Mouse (Mus musculus): Measurements from ENCODE around the gene Gm49380. TPM values are rescaled to one million over a fixed set of nuclear protein-coding genes. Genes with fewer than 3 reads are reported as not detected.

Gene Gm49380
- total and polyA plus RNA-seq, 3 experiments, result 0.24 TPM; not detected in 2

GRCm38 (mm10) chr9:44077266-44077910 lies 35.9 kb downstream of the Gm49380 start:
- Histone ChIP-seq H3K27me3 (ENCODE audit: control insufficient read depth in 1 of 2, insufficient read depth in 2 of 2, low read length in 2 of 2) (no peaks in the 10 kb centered on the region), H3K79me2 (ENCODE audit: control insufficient read depth, insufficient read depth, low read length, poor library complexity) (no peaks in the 10 kb centered on the region), H3K9me3 (replicated peaks; ENCODE audit: insufficient read depth, low read length) (no peaks in the 10 kb centered on the region), H3K4me3 (ENCODE audit: control insufficient read depth in 1 of 2, insufficient read depth in 1 of 2, low read depth in 2 of 2, low read length in 2 of 2) (no peak overlapping the region), H3K4me1 (ENCODE audit: control insufficient read depth in 1 of 2, insufficient read depth in 2 of 2, low read length in 2 of 2) (peaks cover 0 to 11% of the 10 kb centered on the region in 2 experiments; a peak in 2 of 4 replicates), H3K9ac (ENCODE audit: control insufficient read depth, low read depth, low read length, poor library complexity, severe bottlenecking) (no peak overlapping the region), H3K36me3 (ENCODE audit: control insufficient read depth in 1 of 2, insufficient read depth in 2 of 2, low read length in 2 of 2) (peaks cover 0 to 3% of the 10 kb centered on the region in 2 experiments; a peak in 1 of 4 replicates), H3K27ac (ENCODE audit: control insufficient read depth, low read depth, low read length) (no peak overlapping the region)
- TF ChIP-seq GATA1 (IDR thresholded peaks at IDR 0.05; ENCODE audit: low read depth, low read length) (no peak), ZNF384 (IDR thresholded peaks at IDR 0.05; ENCODE audit: low read depth, low read length) (no peak)
- no peak for DNase-seq (ENCODE audit: low read depth, low spot score)

GRCm38 (mm10) chr9:44076764-44077120 lies 36.6 kb downstream of the Gm49380 start:
- Histone ChIP-seq H3K36me3 (ENCODE audit: control insufficient read depth in 1 of 2, insufficient read depth in 2 of 2, low read length in 2 of 2) (peaks cover 0 to 3% of the 10 kb centered on the region in 2 experiments; a peak in 1 of 4 replicates), H3K4me1 (ENCODE audit: control insufficient read depth in 1 of 2, insufficient read depth in 2 of 2, low read length in 2 of 2) (peaks cover 0 to 11% of the 10 kb centered on the region in 2 experiments; a peak in 2 of 4 replicates), H3K4me3 (ENCODE audit: control insufficient read depth in 1 of 2, insufficient read depth in 1 of 2, low read depth in 2 of 2, low read length in 2 of 2) (no peak overlapping the region), H3K9me3 (replicated peaks; ENCODE audit: insufficient read depth, low read length) (no peaks in the 10 kb centered on the region), H3K27me3 (ENCODE audit: control insufficient read depth in 1 of 2, insufficient read depth in 2 of 2, low read length in 2 of 2) (no peaks in the 10 kb centered on the region), H3K79me2 (ENCODE audit: control insufficient read depth, insufficient read depth, low read length, poor library complexity) (no peaks in the 10 kb centered on the region), H3K9ac (ENCODE audit: control insufficient read depth, low read depth, low read length, poor library complexity, severe bottlenecking) (no peak overlapping the region), H3K27ac (ENCODE audit: control insufficient read depth, low read depth, low read length) (no peak overlapping the region)
- TF ChIP-seq CTCF (IDR thresholded peaks at IDR 0.05 in 2 of 3, conservative IDR thresholded peaks at IDR 0.05 in 1 of 3; ENCODE audit: control insufficient read depth in 1 of 3, insufficient read depth in 1 of 3, low read depth in 2 of 3, low read length in 3 of 3, poor library complexity in 1 of 3, severe bottlenecking in 1 of 3), result peak; percentile 54 to 71 (median 61)
- TF ChIP-seq ETS1 (IDR thresholded peaks at IDR 0.05; ENCODE audit: low read depth, low read length), result peak; percentile 54; the same call in 1 of the 2 replicates
- TF ChIP-seq USF1 (IDR thresholded peaks at IDR 0.05; ENCODE audit: low read depth, low read length), result peak; percentile 29; the same call in 1 of the 2 replicates
- no peak for TF ChIP-seq POLR2AphosphoS5 (IDR thresholded peaks at IDR 0.05; ENCODE audit: borderline replicate concordance, low read depth, low read length)
- peak; percentile 11 for TF ChIP-seq RAD21 (IDR thresholded peaks at IDR 0.05; ENCODE audit: low read depth, low read length)
- TF ChIP-seq SIN3A (IDR thresholded peaks at IDR 0.05; ENCODE audit: low read length), result 0 out of 2 replicates have a peak, but pooled peaks have one; percentile 44
- peak; percentile 66 for TF ChIP-seq GATA1 (IDR thresholded peaks at IDR 0.05; ENCODE audit: low read depth, low read length)
- no peak for TF ChIP-seq ZMIZ1 (IDR thresholded peaks at IDR 0.05; ENCODE audit: low read depth, low read length)
- no peak for TF ChIP-seq MAFK (IDR thresholded peaks at IDR 0.05; ENCODE audit: borderline replicate concordance, low read depth, low read length)
- TF ChIP-seq SMC3 (IDR thresholded peaks at IDR 0.05; ENCODE audit: low read depth, low read length), result peak; percentile 40; the same call in 1 of the 2 replicates
- DNase-seq (ENCODE audit: low read depth, low spot score), result peak; percentile 78

- Histone ChIP-seq H3K9me3 (replicated peaks; ENCODE audit: insufficient read depth, low read length) (no peaks in the 10 kb centered on the region), H3K27me3 (ENCODE audit: control insufficient read depth in 1 of 2, insufficient read depth in 2 of 2, low read length in 2 of 2) (no peaks in the 10 kb centered on the region), H3K79me2 (ENCODE audit: control insufficient read depth, insufficient read depth, low read length, poor library complexity) (no peaks in the 10 kb centered on the region), H3K36me3 (ENCODE audit: control insufficient read depth in 1 of 2, insufficient read depth in 2 of 2, low read length in 2 of 2) (peaks cover 0 to 3% of the 10 kb centered on the region in 2 experiments; a peak in 1 of 4 replicates), H3K4me1 (ENCODE audit: control insufficient read depth in 1 of 2, insufficient read depth in 2 of 2, low read length in 2 of 2) (peaks cover 0 to 11% of the 10 kb centered on the region in 2 experiments; a peak in 2 of 4 replicates), H3K4me3 (ENCODE audit: control insufficient read depth in 1 of 2, insufficient read depth in 1 of 2, low read depth in 2 of 2, low read length in 2 of 2) (no peak overlapping the region), H3K9ac (ENCODE audit: control insufficient read depth, low read depth, low read length, poor library complexity, severe bottlenecking) (no peak overlapping the region), H3K27ac (ENCODE audit: control insufficient read depth, low read depth, low read length) (no peak overlapping the region)
- TF ChIP-seq MYB (IDR thresholded peaks at IDR 0.05; ENCODE audit: low read depth, low read length) (no peak), POLR2A (IDR thresholded peaks at IDR 0.05; ENCODE audit: control insufficient read depth in 1 of 2, insufficient read depth in 1 of 2, low read depth in 1 of 2, low read length in 2 of 2, poor library complexity in 1 of 2) (no peak), E2F4 (IDR thresholded peaks at IDR 0.05; ENCODE audit: borderline replicate concordance, low read depth, low read length) (no peak), MAZ (IDR thresholded peaks at IDR 0.05; ENCODE audit: low read depth, low read length) (no peak), GATA1 (IDR thresholded peaks at IDR 0.05; ENCODE audit: low read depth, low read length) (no peak), ZNF384 (IDR thresholded peaks at IDR 0.05; ENCODE audit: low read depth, low read length) (no peak), HCFC1 (IDR thresholded peaks at IDR 0.05; ENCODE audit: low read depth, low read length) (no peak)
- no peak for DNase-seq (ENCODE audit: low read depth, low spot score)
These were observed 37.1 kb downstream of the Gm49380 start for GRCm38 (mm10) chr9:44075996-44076763.
